Mouse (Mus musculus) lung, adult 2 months (tissue): ENCODE measurements at regions not wholly inside any gene's neighbourhood (a gene's known extent, or its start where the extent isn't known, plus 50 kb on each side); places are given as distances from the start of the nearest gene placed in this dataset.

Experiments used
- CTCF ChIP-seq: fragments of 200-500 bp; IDR thresholded peaks from 2 replicates; pipeline ENCODE4 v1.5.1; 2011; ENCODE audit warnings: mild to moderate bottlenecking, low read length, control low read depth; ENCODE audit not compliant: insufficient read depth
- POLR2A ChIP-seq: fragments of 200-500 bp; IDR thresholded peaks from 2 replicates; pipeline ENCODE4 v1.6.1; 2011; ENCODE audit warnings: low read depth, mild to moderate bottlenecking, control low read depth, low read length, borderline replicate concordance; ENCODE audit errors: extremely low read depth

DNA sequence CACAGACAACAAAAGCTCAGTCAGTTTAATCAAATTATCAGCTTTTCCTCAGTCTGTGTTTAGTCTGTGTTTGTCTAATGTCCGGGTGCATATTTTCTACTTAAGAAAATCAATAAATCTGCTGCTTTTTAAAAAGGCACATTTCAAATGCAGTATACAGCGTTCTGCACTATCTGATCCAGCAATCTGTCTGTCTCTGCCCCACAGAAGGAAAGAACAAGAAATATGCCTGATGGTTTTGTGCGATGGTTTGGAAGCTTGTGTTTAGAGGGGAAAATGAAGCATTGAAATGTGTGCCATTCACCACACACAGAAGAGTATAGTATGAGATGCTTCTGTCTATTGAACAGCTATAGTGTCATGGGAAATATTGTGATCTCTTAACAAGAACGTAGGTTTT, 601.7 kb upstream of the Mef2c start:
- no peak for TF ChIP-seq CTCF
- no peak for TF ChIP-seq POLR2A
